Mouse (Mus musculus) forebrain, embryonic 11.5 days (tissue): ENCODE measurements at regions not wholly inside any gene's neighbourhood (a gene's known extent, or its start where the extent isn't known, plus 50 kb on each side); places are given as distances from the start of the nearest gene placed in this dataset.

Experiments used
- ATAC-seq: fragments of 200-750 bp; cut with Nextera tagmentation; replicated peaks from 2 replicates; pipeline ENCODE4 v1.8.0; 2017; ENCODE audit warnings: moderate TSS enrichment; ENCODE audit not compliant: low FRiP score
- DNase-seq: peaks from one replicate; pipeline ENCODE4 v3.0.0-alpha.2; 2017; ENCODE audit warnings: low spot score
- H3K27ac ChIP-seq: fragments of 300-500 bp; sonication (generic); 2 replicates; pipeline ENCODE4 v1.5.1; 2014; ENCODE audit warnings: low read depth, low read length
- H3K27me3 ChIP-seq: fragments of 300-500 bp; sonication (generic); 2 replicates; pipeline ENCODE4 v1.6.1; 2014; ENCODE audit warnings: mild to moderate bottlenecking, low read length, mixed read lengths; ENCODE audit not compliant: control insufficient read depth, insufficient read depth
- H3K36me3 ChIP-seq: fragments of 300-500 bp; sonication (generic); 2 replicates; pipeline ENCODE4 v1.6.1; 2014; ENCODE audit warnings: mild to moderate bottlenecking, low read length, moderate library complexity, mixed read lengths; ENCODE audit not compliant: control insufficient read depth, insufficient read depth
- H3K4me1 ChIP-seq: fragments of 300-500 bp; sonication (generic); replicated peaks from 2 replicates; pipeline ENCODE4 v1.6.1; 2014; ENCODE audit warnings: low read length, mixed read lengths; ENCODE audit not compliant: control insufficient read depth, insufficient read depth
- H3K4me2 ChIP-seq: fragments of 300-500 bp; sonication (generic); 2 replicates; pipeline ENCODE4 v1.6.1; 2014; ENCODE audit warnings: low read depth, mild to moderate bottlenecking, low read length, moderate library complexity, mixed read lengths; ENCODE audit not compliant: severe bottlenecking
- H3K4me3 ChIP-seq: fragments of 300-500 bp; sonication (generic); 2 replicates; pipeline ENCODE4 v1.5.1; 2014; ENCODE audit warnings: low read depth, low read length
- H3K9ac ChIP-seq: fragments of 300-500 bp; sonication (generic); 2 replicates; pipeline ENCODE4 v1.6.1; 2014; ENCODE audit warnings: low read length
- H3K9me3 ChIP-seq: fragments of 300-500 bp; sonication (generic); 2 replicates; pipeline ENCODE4 v1.6.1; 2016; ENCODE audit warnings: low read length, mixed read lengths; ENCODE audit not compliant: control insufficient read depth
- WGBS: fragments of 180-500 bp; shearing (Covaris S2); extraction: QIAGEN DNeasy Blood & Tissue Kit; methylation state at CpG from one replicate; pipeline ENCODE4 v1.1.7; 2014; 5-methylcytosine and 5-hydroxymethylcytosine counted together

GRCm38 (mm10) chr12:71393752-71394151 lies 84.1 kb downstream of the Dact1 start:
- WGBS: 97% methylated on average over 1 of the region's 1 CpGs
- Histone ChIP-seq H3K27ac (no peak overlapping the region), H3K9ac (no peak overlapping the region), H3K36me3 (no peaks in the 10 kb centered on the region), H3K27me3 (no peaks in the 10 kb centered on the region), H3K9me3 (no peaks in the 10 kb centered on the region), H3K4me1 (no peaks in the 10 kb centered on the region; the same call in 1 of the 2 replicates), H3K4me3 (no peak overlapping the region), H3K4me2 (no peak overlapping the region)
- ATAC-seq: no peak
- DNase-seq: no peak

GRCm38 (mm10) chr12:71397456-71397855 lies 87.8 kb downstream of the Dact1 start:
- no peak overlapping the region for H3K4me2 ChIP-seq
- no peak overlapping the region for H3K4me3 ChIP-seq
- no peaks in the 10 kb centered on the region; the same call in 1 of the 2 replicates for H3K4me1 ChIP-seq
- DNase-seq: no peak
- no peaks in the 10 kb centered on the region for H3K27me3 ChIP-seq
- H3K9me3 ChIP-seq: no peaks in the 10 kb centered on the region
- H3K9ac ChIP-seq: no peak overlapping the region
- ATAC-seq: no peak
- H3K27ac ChIP-seq: no peak overlapping the region
- H3K36me3 ChIP-seq: no peaks in the 10 kb centered on the region
- 94% methylated on average over 7 of the region's 7 CpGs for WGBS

- Histone ChIP-seq H3K4me2 (no peak overlapping the region), H3K27ac (no peak overlapping the region), H3K9me3 (no peaks in the 10 kb centered on the region), H3K4me3 (no peak overlapping the region), H3K36me3 (no peaks in the 10 kb centered on the region), H3K4me1 (no peaks in the 10 kb centered on the region; the same call in 1 of the 2 replicates), H3K27me3 (no peaks in the 10 kb centered on the region), H3K9ac (no peak overlapping the region)
- DNase-seq: no peak
- 94% methylated on average over 3 of the region's 3 CpGs for WGBS
- no peak for ATAC-seq
Observed at GRCm38 (mm10) chr12:71398701-71399100, 89.0 kb downstream of the Dact1 start.

DNA sequence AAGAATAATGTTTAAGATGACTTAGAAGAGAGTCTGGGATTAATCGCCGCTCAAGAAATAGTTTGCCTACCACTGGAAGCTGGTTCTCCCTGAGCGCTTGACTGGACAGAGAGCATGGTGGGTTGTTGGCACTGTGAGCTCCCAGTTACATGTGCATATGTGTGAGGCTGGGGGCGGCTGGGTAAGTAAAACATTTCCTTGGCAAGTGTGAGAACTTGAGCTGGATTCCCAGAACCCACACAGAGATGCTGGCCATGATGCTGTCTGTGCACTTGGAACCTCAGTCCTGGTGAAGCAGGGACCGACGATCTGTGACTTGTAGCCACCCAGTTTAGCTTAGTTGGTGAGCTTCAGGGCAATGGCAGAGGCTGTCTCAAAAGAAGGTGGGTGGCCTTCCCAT lies 90.5 kb downstream of the Dact1 start:
- no peaks in the 10 kb centered on the region for H3K27me3 ChIP-seq
- no peaks in the 10 kb centered on the region for H3K9me3 ChIP-seq
- no peaks in the 10 kb centered on the region; the same call in 1 of the 2 replicates for H3K4me1 ChIP-seq
- no peak overlapping the region for H3K9ac ChIP-seq
- WGBS: 92% methylated on average over 6 of the region's 6 CpGs
- no peaks in the 10 kb centered on the region for H3K36me3 ChIP-seq
- DNase-seq (no peak), ATAC-seq (no peak)
- no peak overlapping the region for H3K27ac ChIP-seq
- no peak overlapping the region for H3K4me3 ChIP-seq
- no peak overlapping the region for H3K4me2 ChIP-seq

- Histone ChIP-seq H3K4me3 (no peak overlapping the region), H3K9ac (no peak overlapping the region), H3K9me3 (no peaks in the 10 kb centered on the region), H3K27ac (no peak overlapping the region), H3K4me2 (no peak overlapping the region), H3K4me1 (no peaks in the 10 kb centered on the region; the same call in 1 of the 2 replicates), H3K36me3 (no peaks in the 10 kb centered on the region), H3K27me3 (no peaks in the 10 kb centered on the region)
- DNase-seq: no peak
- no peak for ATAC-seq
- 69% methylated on average over 6 of the region's 6 CpGs for WGBS
Observed at GRCm38 (mm10) chr12:71401621-71402416, 92.1 kb downstream of the Dact1 start.

DNA sequence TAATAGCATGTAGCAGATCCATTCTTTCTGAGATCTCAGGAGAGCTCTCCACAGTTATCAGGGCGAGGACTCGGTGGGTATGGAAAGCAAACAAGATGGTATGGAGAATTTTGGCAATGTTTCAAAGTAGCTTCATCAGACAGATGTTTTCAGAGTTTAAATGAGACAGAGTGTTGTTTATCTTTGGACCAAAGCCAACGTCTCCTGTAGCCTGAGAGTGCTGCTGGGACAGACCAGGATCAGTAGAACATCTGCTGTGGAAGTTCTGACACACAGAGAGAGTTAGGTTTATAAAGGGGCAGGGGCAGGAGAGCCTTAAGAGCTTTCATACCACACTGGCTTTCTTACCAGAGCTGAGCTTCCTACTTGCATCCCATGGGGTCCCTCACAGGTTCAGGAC lies 97.6 kb downstream of the Dact1 start:
- DNase-seq: no peak
- no peaks in the 10 kb centered on the region for H3K36me3 ChIP-seq
- no peaks in the 10 kb centered on the region for H3K9me3 ChIP-seq
- H3K4me3 ChIP-seq: no peak overlapping the region
- no peak overlapping the region for H3K4me2 ChIP-seq
- WGBS: 81% methylated on average over 3 of the region's 3 CpGs
- no peaks in the 10 kb centered on the region for H3K4me1 ChIP-seq
- no peak overlapping the region for H3K27ac ChIP-seq
- no peak for ATAC-seq
- H3K9ac ChIP-seq: no peak overlapping the region
- no peaks in the 10 kb centered on the region for H3K27me3 ChIP-seq

- H3K9me3 ChIP-seq: no peaks in the 10 kb centered on the region
- H3K4me2 ChIP-seq: no peak overlapping the region
- H3K4me3 ChIP-seq: no peak overlapping the region
- 40% methylated on average over 3 of the region's 3 CpGs for WGBS
- no peaks in the 10 kb centered on the region for H3K4me1 ChIP-seq
- H3K36me3 ChIP-seq: no peaks in the 10 kb centered on the region
- no peak overlapping the region for H3K27ac ChIP-seq
- ATAC-seq: peak; percentile 83
- H3K27me3 ChIP-seq: no peaks in the 10 kb centered on the region
- H3K9ac ChIP-seq: no peak overlapping the region
- no peak for DNase-seq
Observed at GRCm38 (mm10) chr12:71408396-71409050, 98.8 kb downstream of the Dact1 start.

GRCm38 (mm10) chr12:71412331-71412730 lies 102.6 kb downstream of the Dact1 start:
- WGBS: 89% methylated on average over 3 of the region's 3 CpGs
- ATAC-seq (no peak), DNase-seq (no peak)
- H3K9ac ChIP-seq: no peak overlapping the region
- no peak overlapping the region for H3K27ac ChIP-seq
- no peak overlapping the region for H3K4me3 ChIP-seq
- H3K36me3 ChIP-seq: no peaks in the 10 kb centered on the region
- no peaks in the 10 kb centered on the region for H3K4me1 ChIP-seq
- H3K9me3 ChIP-seq: no peaks in the 10 kb centered on the region
- no peaks in the 10 kb centered on the region for H3K27me3 ChIP-seq
- no peak overlapping the region for H3K4me2 ChIP-seq
